Mouse (Mus musculus): ENCODE measurements around the gene Prl5a1. TPM values are rescaled to one million over a fixed set of nuclear protein-coding genes. Genes with fewer than 3 reads are reported as not detected.

Prl5a1 gene
- not detected for polyA plus RNA-seq (2014; fragmentation: Illumina TruSeq; extraction: RNeasy Lipid Tissue Mini Kit (QIAGEN cat#74804); ENCODE audit: low read depth, low replicate concordance)

GRCm38 (mm10) chr13:28142184-28142583 is at the start of gene Prl5a1:
TSS of gene Prl5a1 (plus strand) at chr13:28142484.

Other genes with a start within 250 kb of the Prl5a1 start
- not detected for gene Prl4a1, start 126.3 kb upstream of the Prl5a1 start, polyA plus RNA-seq (2014; fragmentation: Illumina TruSeq; extraction: RNeasy Lipid Tissue Mini Kit (QIAGEN cat#74804); ENCODE audit: low read depth, low replicate concordance)
- 1.3 TPM for gene Gm11361, start 115.0 kb downstream of the Prl5a1 start, polyA plus RNA-seq (2014; fragmentation: Illumina TruSeq; extraction: RNeasy Lipid Tissue Mini Kit (QIAGEN cat#74804); ENCODE audit: low read depth, low replicate concordance)

Measured in adipose tissue, adult 10 weeks (tissue).